Mouse (Mus musculus) testis, postnatal 14 days (tissue): ENCODE results near the gene Rbfox3.

Source experiments
- DNase-seq: peaks from one replicate; pipeline ENCODE4 v3.0.0; 2021; ENCODE audit warnings: low spot score

The Rbfox3 gene

DNA sequence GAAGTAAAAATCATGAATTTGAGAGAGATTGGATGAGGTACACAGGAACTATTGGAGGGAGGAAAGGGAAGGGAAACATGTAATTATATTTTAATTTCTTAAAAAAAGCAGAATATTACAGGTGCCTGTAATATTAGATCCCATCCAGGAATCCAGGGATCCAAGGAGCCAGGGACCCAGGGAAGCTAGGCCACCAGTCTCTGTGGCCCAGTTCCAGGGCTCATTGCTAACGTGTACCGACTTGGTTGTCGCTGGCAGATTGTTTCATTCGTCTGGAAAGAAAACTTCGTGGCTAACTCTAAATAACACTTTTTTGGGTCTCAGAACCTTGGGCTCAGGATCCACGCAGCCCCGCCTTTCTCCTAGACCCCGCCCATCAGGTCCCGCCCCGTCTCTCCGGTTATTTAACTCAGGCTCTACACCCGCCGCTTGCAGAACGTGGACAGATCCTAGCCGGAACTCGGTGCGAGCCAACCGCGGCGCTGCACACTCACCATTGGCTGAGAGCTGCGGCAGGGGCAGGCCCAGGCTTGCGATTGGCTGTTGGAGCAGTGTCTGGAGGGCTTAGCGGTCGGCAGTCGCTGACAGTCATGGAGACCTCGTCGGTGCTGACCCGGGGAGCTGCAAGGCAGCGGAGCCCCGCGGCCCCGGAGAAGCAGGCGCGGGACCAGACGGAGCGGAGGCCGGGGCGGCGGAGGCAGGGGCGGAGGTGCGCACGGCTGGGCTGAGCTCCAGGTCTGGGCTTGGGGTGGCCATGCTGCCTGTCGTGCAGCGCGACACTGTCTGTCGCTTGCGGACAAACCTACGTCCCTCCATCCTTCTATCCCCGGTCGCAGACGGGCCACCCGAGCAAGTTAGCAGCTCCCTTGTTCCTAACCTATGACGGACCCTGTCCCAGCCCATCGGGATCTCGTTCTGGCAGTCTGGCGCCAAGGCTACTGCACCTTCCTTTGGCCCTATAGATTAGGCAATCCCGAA is 434.7 kb downstream of the Rbfox3 start, which contains the start of gene Engase:
Gene Engase, plus strand, starts transcription at position 434 of the 978 bp plus-strand sequence.
- peak; percentile 93 for DNase-seq

DNA sequence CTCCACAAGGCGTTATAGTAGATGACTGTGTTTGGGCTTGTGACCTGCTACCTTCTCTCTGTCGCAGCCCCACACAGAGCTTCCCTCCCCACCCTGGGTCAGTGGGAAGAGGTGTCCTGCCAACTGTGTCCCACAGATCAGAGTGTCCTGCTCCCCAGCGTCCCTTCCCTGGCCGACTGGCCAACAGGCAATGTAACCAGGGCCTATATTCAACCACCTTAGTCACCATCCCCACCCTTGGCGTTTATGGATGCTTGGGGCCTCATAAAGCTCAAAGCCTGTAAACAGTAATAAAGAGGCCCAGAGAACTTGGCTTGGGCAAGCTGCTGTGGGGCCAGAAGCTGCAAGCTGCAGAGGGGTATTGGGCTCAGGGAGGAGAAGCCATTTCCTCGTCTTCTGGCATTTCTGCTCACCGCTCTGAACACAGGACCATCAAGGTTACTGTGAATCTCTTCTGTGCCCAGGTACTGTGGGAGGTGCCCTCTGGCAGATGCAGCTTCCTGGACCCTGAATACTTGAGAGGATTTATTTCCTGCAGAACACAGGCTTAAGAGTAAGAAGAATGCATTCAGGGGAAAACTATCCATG is 435.8 kb downstream of the Rbfox3 start:
- DNase-seq: no peak

DNA sequence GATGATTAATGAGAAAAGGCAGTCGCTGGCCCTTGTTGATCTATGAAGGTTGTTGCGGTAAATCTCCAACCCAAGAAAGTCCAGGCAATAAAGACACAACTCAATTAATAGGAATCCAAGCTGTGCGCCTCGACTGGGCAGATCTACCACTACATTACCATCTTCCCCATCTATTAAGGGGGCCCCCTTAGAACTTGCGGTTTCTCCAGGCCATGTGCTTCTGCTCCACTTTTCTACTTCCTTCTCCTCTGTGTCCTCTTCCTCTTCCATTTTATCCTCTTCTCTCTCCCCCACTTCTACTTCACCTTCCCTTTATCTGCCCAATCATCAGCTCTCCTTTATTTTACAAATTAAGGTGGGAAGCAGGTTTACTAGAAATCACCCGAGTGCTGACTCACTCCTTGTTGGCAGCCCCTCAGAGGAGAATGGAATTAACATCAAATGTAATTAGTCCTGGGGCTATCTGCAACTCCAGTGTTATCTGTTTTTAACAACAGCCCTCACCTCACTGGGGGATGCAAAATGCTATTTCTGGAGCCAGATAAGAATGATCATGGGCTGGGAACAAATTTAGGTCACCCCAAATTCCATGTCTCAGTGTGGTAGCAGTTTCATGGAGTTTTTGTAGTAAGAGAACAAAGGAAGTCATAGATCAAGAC is 437.4 kb downstream of the Rbfox3 start:
- DNase-seq: no peak

DNA sequence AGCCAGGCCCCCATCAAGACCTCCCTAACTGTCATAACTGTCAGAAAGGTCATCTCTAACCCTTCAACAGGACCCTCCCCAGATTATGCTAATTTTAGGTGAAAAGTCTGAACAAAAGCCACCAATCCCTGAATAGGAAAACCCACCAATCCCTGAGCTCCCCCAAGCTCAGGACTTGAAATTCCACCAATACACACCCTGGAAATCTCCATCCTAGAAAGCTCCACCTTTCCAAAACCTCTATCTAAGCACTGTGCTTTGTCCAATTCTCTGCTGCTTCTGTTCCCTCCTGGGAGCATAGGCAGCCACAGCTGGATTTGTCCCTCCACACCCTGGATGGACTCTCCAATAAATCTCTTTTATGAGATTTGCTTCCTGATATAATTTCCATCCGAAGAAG is 438.2 kb downstream of the Rbfox3 start:
- DNase-seq: no peak

DNA sequence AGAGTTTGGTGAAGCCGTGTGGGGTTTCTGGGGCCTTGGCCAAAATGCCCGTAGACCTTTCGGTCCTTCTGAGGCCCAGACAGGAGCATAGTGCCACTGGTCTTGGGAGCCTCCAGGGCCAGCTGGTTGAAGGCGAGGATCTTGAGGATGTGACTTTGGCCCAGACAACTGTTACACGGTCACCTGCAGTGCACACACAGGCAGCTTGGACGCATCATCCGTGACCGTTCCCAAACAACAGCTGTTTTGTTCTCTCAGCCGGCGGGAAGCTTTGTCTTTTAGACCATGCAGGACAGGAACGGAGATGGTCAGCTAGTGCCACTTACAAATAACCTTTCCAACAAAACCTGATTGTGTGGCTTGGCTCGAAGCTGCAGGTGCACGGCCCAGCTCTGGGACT is 439.7 kb downstream of the Rbfox3 start:
- no peak for DNase-seq

DNA sequence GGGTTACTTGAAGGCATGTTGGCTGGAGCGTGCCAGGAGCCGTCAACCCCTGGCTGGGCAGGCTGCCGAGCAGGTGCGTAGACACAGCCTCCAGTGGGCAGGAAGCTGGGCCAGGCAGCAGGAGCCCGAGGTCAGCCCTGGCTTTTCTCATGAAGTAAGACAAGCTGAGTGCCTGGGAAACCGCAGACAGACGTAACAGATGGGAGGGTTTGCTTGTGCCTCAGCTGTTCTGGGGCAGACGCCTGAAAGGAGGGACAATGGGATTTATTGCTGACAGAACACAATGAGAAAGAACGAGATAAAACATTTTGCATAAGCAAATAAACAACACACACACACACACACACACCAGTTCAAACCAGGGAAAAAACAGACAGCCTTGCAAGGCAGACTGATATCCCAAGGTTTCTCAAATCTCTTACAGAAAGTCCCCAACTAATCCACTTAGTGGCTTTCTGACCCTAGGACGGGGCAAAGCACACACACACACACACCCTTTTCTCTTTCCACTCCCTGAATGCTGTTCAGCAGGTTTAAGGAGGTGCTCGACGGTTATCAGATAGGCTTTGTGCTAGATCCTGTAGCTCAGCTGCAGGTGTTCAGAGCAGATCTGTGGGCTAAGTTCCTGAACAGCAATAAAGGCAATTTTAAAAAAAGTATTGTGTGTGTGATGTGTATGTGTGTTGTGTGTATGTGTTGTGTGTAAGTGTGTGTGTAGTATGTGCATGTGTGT is 441.0 kb downstream of the Rbfox3 start:
- no peak for DNase-seq

DNA sequence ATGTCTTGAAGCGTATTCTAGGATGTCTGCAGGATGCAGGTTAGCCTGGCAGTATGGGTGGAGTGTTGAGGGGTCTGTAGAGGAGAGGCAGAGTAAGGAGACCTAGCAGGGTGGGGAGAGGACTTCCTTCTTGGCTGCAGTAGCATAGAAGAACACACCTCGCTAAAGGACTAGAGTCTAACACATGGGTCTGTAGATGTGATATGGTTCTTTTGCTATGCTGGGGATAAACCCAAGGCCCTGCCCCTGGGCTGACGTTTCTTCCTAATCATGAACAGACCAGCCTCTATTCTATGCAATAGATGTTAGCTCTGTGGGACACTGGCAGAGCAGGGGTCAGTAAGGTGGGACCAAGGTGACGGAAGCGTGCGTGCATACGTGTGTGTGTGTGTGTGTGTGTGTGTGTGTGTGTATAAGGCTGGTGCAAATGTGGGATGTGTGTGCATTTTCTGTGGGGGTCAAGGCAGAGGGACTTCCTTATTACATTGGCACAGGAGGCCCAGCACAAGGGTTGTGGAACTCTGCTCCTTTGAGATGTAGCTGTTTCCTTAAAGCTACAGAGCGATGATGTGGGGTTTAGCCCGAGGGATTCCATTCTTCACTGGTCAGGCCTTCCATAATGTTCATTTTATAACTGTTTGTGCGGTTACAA is 441.8 kb downstream of the Rbfox3 start:
- DNase-seq: no peak

DNA sequence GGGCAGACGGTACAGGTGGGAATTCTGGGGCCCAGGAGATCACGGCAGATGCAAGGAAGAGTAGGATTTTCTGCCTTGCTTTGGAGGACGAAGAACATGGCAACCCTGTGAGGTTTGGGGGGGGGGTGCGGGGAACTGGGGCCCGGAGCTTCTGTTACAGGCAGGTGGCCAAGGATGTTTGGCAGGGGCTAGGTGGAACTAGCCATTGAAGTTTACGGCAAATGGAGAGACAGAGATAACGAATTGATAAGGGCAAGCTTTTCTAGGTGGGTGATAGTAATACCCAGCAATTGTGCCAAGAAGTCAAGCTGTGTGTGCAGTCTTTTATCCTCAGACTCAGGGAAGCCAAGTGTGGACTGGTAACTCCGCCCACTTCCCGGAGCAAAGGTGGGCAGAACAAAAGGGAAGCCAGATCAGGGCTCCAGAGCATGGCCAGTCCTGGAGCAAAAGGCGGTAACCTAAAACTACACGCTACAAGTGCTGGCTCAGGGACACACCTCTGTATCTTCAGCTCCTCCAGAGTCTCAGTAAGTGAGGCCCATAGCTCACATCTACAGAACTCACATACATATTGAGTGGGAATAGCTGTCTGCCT is 443.9 kb downstream of the Rbfox3 start:
- no peak for DNase-seq

DNA sequence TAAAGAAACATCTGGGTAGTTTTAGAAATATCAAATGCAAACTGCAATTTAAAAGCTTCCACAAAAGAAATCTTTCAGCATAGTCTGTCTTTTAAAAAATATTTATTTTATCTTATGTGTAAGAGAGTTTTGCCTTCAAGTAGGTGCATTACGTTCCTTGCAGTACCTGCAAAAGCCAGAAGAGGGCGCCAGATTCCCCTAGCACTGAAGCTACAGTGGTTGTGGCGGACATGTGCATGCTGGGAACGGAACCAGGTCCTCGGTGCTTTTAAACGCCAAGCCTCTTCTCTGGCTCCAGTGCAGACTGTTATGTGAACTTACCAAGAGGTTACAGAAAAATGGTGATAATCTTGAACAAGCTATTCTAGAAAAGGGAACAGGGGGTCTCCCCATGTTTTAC is 451.1 kb downstream of the Rbfox3 start:
- peak; percentile 48 for DNase-seq

DNA sequence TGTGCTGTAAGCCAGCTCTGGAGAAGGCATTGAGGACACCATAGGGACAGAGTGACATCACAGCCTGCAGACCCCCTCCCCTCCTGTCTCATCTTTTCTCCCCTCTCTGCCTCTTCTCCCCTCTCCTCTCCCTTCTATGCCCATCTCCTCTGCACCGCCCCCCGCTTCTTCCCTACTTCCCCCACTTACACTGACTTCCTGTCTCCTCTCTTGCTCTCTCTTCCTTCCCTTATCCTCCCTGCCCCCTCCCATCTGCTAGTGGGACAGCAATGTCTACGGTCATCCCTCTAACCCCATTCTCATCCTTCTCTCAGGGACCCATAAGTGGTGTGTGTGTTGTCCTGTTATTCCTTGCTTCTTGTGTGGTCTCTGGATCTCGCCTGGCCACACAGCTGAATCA is 451.9 kb downstream of the Rbfox3 start:
- no peak for DNase-seq

DNA sequence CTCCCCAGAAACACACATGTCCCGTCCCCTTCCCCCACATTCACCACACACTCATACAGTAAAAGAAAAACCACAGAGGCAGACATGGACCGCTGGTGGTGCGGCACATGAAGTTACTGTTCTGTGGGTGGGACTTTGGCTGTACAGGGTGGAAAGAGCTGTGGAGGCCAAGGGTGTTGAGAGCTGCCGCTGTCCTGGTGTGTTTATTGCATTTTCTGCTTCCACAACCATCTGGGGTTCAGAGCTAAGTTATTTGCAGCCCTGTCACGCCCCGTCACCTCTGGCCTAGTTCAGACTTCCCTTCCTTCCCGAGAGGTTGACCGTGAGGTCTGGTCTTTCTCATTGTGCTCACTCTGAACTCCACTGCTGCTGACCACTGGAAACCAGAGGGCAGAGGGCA is 452.3 kb downstream of the Rbfox3 start:
- no peak for DNase-seq

DNA sequence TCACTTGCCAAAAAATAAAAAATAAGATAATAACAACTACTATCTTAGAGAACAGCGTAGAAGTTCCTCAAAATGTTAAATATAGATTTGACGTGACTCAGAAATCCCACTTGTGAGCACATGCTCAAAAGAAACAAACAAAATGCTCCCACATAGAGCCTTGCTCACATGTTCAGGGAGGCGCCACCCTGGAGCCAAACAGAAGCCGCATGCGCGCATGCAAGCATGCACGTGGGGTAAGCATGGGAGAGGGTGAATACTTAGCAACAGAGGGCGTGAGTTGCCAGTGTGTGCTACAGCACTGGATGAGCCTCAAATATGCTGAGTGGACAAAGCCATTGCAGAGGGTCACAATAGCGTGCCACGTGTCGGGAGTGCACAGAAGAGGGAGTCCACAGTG is 454.5 kb downstream of the Rbfox3 start:
- DNase-seq: no peak

DNA sequence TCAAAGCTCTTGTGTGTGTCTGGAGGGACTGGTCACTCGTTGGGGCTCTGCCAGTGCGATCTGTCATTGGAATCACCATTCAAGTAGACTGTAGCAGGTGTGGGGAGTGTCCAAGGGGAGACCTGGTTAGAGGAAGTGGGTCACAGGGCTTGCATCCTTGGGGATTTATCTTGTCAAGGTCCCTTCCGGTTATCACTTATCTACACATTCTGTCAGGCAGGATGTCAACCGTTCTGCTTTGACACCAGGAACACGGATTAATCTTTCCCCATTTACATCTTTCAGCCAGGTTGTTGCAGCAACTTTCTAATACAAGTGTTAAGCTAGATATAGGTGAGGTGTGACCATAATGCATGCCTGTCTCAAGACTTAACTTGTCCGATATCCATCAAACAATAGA is 455.6 kb downstream of the Rbfox3 start:
- DNase-seq: no peak

DNA sequence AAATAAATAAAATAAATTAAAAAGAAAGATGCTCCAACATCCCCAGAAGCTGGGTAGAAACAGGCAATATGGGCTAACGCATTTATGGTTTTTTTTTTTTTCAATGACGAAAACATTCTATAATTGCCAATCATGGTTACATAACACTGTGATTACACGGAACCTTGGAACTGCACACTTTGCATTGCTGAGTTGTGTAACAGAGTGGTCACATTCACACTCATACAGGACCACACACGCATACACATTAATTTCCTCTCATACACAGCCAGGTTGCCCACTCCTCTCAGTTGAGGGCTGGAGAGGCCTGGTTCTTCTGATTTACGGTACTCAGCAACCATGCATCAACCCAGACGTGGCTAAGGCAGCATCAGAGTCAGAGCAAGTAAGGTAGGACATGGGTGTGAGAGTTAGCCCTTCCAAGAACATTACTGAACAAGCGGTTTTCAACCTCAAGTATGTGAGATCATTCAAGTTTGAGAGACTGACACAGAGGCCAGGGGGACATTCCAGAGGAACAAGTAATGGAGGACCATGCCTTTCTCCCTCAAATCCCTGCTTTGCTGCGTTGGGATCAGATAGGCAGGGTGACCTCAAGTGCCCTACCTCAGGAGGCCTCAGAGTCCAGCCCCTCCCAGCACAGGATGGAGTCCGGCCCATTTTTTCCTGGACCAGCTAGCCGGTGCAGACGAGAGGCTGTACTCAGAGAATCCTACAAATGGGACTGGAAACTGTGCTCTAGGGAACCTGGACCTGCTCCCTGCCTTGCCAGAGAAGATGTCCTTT is 457.3 kb downstream of the Rbfox3 start:
- no peak for DNase-seq

DNA sequence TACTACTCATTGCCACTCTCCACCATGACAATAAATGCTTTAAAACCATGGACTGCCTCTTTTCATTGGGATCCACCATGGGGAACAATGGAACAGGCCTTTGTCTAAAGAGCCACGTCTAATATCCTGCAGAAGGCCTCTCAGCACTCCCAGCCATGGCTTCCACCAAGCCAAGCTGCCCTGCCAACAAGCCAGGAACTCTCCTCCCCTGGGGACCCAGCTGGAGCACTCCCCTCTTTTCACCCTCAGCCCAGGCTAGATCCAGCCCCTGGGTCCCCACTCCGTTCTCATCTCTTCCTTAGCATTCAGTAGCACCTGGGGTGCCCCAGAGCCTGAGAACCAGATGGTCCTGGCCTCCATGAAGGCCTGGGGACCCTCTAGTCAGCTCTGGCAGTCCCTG is 458.4 kb downstream of the Rbfox3 start:
- no peak for DNase-seq

DNA sequence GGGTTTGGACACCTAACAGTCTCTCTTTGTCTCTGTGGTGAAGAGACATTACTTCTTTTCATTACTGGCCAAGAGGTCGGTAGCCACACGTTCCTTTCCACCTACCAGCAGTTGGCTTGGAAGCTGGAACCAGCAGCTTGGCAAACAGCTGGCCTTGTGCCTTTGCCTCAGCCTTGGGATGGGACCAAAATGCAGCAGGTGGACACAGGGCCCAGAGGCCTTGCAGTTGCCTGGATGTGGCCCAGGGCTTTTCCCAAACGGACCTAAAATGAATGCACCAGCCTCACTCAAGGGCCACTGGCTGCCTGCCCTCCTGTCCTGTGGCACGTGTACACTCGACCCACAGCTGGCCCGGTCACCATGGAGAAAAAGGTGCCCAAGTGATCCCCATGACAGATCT is 460.2 kb downstream of the Rbfox3 start:
- DNase-seq: no peak

DNA sequence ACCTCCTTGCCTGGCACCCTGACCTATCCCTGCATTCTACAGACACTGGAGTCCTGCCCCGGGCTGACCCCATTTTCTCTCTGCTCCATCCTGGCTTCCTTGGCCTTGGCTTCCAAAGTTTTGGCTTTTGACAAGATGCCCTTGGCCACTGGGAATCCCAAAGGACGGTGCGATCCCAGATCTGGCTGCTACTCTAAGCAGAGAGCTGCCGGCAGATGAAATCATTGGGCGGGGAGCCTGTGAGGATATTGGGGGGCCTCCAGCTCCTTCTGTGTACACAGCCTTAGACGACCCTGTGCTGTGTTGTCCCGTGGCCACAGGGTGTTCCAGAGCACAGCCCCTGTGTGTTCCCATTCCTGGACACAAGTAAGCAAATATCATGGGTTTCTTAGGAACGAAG is 463.0 kb downstream of the Rbfox3 start:
- peak; percentile 32 for DNase-seq

DNA sequence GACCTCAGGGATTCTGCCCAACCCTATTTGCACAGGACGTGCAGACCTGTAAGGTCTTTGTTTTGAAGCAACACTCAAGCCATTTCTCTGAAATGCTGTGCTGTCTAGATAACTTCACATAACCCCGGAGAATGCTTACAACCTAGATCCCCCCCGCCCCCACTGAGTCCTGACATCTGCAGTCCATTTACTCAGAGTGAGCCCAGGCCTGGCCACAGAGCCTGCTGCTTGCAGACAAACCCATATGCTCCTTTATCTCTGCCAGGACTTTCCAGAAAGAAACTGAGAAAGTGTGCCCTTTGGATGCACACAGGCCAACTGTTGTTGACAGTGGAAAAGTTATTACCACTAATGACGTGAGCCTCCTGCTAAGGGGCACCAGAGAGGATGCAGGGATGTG is 464.1 kb downstream of the Rbfox3 start:
- DNase-seq: no peak

DNA sequence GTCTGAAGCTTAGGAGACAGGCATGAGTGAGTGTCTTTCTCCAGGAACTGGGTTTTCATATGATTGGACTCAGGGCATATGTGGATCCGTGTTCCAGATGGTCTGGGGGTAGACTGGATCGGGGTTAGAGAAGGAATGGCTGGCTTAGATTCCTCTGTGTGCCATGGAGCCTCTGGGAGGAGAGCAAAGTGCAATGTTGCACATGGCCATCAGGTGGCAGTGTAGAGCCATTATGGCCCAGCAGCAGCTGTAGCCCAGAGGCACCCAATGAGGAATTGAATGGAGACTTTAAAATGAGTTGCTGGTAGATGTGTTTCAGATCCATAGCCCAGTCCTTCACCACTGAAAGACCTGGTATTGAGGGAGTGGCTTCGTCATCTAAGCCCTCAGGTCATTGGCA is 465.6 kb downstream of the Rbfox3 start:
- DNase-seq: no peak

DNA sequence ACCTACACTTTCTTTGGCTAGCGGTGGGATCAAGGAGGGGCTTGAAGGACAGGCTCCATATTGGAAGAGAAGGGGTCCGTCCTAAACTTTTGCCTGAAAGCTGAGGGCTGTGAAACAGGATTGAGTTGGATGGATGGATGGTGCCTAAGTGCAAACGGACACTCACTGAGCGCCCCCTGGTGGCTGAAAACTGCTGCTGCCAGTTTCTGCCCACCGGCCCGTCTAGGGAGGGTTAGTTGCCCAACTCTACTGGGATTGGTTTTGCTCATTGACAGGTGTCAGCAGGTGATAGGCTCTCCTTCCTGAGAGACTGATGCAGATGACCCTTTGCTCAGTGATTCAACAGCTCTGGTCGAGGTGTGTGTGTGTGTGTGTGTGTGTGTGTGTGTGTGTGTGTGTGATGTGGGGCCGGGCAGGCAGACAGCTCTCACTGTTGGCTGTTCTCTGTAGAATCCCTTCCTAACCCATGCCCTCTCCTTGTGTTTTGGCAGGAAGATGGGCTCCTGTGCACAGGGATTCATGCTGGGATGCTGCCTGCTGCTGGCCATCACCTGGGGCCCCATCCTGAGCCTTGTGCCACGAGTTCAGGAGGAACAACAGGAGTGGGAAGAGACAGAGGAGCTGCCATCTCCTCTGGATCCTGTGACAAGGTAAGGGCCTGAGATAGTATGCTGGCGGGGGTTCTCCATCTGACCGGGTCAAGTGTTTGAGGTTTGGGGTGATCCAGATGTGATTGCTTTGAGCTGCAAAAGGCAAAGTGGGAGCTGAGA is 468.0 kb downstream of the Rbfox3 start:
- peak; percentile 49 for DNase-seq
